Mouse (Mus musculus) layer of hippocampus, postnatal 25 days (tissue): Measurements from ENCODE around the gene Gm42957. TPM values are rescaled to one million over a fixed set of nuclear protein-coding genes. Genes with fewer than 3 reads are reported as not detected.
A peak's percentile ranks its signal among the peaks of the same experiment; 100 is the strongest.
"Not testable (repeated sequence)": the region's sequence is repeated elsewhere in the genome, so short reads cannot be mapped to it uniquely, and the experiment has no call there.

Experiments used
- DNase-seq, 2 experiments: peaks; one replicate each; pipeline ENCODE4 v3.0.0; 2022; ENCODE audit warnings: mixed read lengths in 2 of 2, low spot score in 1 of 2; ENCODE audit errors: extremely low spot score in 1 of 2
- total RNA-seq, 2 experiments: library from RNA; stranded (reverse); gene quantifications; 2 replicates each; pipeline ENCODE4 v1.2.3; 2021

Gene Gm42957
- total RNA-seq, 2 experiments from 2014 or later: 0.31 to 0.37 TPM

DNA sequence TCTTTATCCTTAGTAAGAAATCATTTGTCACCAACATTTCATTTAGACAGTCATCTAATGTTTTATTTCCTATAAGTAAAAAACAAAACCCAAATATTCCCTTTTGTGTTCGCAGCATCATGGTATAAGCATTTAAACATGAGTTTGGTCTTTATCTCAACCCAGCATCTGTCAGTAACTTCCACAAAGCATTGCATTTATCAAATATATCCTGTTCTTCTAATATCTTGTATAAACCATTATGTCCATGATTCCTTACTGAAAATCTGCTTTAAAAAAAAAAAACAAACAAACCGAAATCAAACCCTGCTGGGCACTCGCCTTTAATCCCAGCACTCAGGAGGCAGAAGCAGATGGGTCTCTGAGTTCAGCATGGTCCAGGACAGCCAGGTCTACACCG lies 28.7 kb upstream of the Gm42957 start:
- no peak for DNase-seq

DNA sequence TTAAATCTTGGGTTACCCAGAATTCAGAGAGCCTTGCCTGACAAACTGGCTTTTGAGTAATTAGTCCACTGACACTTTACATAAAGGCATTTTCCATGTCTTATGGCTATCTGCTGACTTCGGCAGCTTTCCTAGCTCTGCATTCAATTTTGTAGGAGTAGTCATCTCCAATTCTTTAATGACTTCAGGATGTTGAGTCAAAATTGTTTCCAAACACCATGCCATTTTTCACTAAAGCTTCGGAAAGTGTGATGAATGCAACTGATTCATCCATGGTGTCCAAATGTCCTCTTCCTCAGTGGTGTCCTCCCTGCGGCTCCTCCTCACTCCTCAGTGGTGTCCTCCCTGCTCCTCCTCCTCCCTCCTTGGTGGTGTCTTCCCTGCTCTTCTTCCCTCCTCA lies 17.3 kb upstream of the Gm42957 start:
- no peak for DNase-seq

DNA sequence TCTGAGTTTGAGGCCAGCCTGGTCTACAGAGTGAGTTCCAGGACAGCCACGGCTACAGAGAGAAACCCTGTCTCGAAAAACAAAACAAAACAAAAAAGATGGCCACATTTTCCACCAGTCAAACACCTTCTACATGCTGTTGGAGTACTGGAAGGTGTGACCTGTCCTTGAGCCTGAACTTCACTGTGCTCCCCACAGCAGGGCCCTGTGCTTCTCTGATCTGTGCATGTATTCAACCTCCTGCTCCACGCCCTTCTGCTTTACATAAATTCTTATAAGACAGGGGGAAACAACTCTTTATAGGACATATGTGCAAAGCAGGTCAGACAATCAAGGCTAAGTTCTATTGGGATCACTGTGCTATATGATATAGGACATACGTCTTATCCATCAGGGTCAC lies 12.1 kb upstream of the Gm42957 start:
- DNase-seq: no peak

DNA sequence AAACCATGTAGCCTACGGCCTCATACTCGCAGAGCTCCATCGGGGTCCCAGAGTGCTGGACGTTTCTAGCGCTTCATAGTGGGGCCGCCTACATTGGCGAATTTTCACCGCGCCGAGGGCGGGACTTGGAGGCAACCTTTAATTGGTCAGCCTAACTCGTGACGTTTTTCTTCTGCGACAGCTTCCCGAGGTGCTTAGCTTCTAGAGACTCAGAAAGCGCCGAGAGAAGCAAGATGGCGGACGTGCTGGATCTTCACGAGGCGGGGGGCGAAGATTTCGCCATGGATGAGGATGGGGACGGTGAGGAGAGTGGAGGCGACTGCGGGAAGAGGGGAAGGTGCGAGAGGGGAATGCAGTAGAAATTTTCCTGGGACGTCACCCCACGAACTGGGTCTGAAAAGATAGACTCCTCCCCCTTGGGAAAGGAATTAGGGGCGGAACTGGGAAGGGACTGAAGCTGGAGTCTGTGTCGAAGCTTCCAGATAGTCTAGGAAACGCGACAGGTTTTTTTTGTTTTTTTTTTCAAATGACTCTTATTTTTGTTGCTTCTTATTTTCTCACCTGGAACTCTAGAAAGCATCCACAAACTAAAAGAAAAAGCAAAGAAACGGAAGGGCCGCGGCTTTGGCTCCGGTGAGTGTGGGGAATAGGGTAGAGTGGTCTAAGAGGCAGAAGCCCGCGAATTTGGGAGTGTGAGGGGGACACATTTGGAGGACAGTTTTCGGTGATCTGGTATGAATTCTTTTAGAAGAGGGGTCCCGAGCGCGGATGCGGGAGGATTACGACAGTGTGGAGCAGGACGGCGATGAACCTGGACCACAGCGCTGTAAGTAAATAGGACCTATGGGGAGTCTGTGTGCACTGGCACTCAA lies 5.3 kb upstream of the Gm42957 start, which contains the start of gene Rbm8a:
TSS of gene Rbm8a (plus strand) at position 205 of the 872 bp plus-strand sequence.
- peak; percentile 90 to 91 for DNase-seq

DNA sequence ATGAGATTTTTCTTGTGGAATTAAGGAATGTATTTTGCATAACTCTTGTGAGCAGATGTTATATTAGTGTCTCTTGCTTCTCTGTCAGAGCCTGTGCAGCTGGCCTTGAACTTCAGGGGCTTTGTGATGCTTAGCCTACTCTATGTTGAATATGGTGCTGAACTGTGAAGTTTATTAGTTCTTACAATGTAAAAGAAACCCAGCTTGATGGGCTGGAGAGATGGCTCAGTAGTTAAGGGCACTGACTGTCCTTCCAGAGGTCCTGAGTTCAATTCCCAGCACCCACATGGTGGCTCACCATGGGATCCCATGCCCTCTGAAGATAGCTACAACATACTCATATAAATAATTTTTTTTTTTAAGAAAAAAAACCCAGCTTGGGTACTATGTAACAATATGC lies 3.2 kb upstream of the Gm42957 start:
- DNase-seq: no peak

DNA sequence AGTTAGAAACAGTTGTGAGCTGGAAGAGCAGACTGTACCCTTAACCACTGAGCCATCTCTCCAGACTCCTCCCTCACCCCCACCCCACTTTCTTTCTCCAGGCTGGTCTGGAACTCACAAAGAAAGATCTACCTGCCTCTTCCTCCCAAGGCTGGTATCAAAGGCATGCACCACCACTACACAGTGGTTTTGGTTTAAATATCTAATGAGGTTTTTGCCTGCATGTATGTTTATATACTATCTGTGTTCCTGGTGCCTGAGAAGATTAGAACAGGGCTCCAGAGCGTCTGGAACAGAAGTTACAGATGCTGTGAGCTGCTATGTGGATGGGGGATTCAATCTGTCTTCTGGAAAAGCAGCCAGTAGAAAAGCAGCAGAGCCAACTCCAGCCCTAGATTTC lies 1.3 kb upstream of the Gm42957 start:
- DNase-seq: no peak

DNA sequence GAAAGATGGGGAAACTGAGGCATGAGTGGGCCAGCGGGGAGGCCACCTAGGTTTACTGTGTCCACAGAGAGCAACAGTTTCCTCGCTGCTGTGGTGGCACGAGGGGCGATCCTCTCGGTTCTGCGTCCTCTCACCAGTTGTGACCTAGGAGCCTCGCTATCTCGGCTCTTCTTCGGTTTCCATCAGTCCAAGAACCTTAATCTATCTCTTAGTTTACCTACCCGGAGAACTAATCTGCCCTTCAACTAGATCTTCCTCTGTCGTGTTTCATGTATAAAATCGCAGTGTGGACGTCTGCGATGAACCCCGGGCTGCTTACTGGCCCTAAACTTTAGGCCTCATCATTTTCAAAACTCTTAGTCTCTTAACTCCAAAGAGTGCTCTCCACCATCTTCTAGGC lies 632 bp downstream of the Gm42957 start:
- peak in 1 of 2 experiments; percentile 9 for DNase-seq

DNA sequence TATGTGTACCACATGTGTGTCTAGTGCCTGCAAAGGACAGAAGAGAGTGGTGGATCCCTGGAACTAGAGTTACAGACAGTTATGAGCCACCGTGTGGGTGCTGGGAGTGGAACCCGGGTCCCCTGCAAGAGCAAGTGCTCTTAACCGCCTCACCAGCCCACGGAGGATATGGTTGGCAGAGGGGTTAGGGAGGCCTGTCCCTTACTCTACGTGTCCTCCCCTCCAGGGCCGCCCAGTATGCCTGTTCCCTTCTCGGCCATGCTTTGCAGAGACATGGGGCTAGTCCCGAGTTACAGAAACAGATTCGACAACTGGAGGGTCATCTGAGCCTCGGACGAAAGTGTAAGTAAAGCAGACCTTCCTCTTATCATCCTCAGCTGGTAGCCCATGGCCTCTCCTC lies 1.2 kb downstream of the Gm42957 start:
- no peak for DNase-seq

DNA sequence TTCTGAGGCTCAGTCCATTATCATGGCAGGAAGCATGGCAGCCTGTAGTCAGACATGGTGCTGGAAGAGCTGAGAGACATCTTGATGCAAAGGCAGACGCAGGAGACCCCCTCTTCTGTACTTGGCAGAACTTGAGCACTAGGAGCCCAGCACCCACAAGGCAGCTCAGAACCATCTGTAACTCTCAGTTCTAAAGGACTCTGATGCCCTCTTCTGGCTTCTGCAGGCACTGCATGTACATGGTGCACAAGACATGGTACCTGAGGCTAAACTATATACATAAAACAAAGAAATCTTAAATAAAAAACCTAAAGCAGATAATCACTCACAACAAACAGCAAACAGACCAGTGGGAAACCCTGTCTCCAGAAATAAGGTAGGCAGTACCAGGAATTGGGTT lies 3.9 kb downstream of the Gm42957 start:
- peak in 1 of 2 experiments; percentile 64 for DNase-seq

DNA sequence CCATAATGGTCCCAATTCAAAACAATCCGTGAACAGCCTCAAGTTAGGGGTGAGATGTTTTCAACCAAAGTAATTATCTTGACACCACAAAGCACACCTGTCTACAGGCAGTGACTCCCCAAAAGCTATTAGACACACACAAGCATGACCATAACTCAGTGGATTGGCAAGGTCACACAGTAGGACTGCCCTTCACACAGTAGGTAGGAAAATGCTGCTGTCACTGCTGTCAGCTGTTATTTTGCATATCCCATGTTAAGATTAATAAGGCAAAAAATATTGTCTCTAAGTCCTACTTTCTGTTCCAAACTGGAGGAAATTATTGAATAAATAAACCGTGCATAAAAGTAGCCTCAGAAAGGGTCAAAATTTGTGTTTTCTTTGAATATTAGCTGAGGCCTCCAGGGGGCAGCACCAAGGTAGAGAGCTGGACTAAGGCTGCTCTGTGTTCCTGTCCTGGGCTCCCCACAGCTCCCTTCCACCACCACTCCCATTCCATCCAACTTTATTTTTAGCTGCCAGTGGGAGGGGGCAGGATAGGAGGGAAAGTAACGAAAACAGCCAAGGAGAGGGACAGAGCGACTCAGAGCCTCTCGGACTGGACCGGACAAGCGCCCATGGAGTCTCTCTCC lies 9.9 kb downstream of the Gm42957 start, which contains the start of gene Itga10:
TSS of gene Itga10 (plus strand) at position 567 of the 632 bp plus-strand sequence.
- DNase-seq: peak in 1 of 2 experiments; percentile 51

DNA sequence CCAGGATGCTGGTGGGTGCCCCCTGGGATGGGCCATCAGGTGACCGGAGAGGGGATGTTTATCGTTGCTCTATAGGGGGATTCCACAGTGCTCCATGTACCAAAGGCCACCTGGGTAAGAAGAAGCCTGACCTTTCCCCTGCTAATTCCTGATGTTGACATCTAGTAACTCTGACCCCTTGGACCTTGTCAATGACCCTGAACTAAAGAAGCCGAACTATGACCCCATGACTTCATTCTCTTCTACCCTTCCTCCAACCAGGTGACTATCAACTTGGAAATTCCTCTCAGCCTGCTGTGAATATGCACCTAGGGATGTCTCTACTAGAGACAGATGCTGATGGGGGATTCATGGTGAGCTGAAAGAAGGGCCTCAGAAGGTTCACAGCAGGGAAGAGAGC lies 12.1 kb downstream of the Gm42957 start:
- no peak for DNase-seq

DNA sequence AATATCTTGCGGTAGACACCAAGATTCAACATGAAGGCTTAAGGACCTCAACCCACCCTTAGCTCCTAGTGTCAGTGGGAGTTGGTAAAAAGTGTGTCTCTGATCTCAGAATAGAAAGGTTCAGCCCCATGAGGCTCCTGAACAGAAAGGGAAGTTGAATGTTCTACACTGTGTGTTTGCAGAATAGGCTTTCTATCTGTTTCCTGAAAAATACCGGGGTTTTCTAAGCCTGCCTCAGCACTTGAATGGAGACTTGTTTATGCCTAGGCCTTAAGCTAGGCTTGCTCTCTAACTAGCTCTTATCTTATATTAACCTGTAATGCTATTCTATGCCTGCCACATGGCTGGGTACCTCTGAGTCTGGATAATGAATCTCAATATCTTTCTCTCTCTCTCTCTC lies 25.6 kb downstream of the Gm42957 start:
- DNase-seq: no peak

DNA sequence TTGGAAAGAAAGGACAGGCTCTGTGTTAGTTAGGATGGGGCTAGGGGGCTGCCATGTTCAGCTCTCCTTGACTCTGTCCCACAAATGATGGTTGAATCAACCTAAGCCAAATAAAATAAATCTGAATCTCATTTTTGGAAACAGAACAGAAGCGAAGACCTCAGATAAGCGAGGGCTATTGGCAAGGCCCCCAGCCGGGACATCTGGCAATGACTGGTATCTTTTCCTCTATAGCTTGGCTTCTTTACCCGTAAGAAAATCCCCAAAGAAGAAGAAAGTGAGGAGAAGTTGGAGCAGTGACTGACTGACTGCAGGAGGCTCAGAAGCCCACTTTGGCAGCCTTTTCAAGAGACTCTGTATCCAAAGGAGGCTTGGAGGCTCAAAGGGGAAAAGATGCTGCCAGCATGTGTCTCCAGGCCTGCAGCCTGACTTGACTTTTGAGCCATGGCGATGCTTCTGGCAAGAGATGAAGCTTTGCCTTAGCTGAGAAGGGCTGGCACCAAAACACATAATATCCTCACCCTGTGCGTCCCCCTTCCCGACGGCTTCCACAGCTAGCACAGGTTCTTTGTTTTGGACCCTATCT lies 27.6 kb downstream of the Gm42957 start:
- DNase-seq: no peak

DNA sequence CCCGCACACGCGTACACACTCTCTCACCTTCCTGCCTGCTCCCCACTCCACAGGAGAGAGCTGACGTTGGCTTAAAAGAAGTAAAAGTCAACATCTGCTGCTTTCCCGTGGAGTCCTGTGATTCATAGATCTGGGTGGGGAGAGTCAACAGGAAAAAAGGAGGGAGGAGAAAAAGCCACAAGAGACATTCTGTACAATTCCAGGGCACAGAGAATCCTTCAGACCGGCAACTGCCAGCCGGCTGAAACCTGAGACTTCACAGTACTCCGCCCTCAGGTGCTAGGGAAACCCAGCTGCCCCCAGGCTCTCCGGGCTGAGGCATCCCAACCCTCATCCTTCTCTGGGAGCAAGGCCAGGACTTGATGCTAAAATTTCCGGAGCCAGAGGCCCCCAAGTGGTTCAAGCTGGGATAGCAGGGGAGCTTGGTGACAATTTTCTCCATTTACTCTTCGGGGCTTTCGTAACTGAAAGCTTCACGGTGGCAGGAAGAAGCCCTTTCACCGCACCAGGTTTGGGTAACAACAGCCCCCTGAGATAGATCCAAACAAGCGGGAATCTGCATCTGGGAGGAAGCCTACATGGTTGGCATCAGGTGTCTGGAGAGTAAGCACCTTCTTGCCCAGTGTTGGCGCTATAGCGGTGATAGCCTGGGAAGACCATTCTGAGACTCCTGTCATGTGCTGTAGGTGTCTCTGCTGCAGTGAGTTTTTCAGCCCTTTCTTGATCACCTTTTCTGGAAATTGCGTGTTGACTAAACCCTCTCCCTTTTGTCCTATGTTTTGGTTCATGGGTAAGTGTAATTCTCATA lies 28.4 kb downstream of the Gm42957 start:
- peak; percentile 84 to 95 for DNase-seq

DNA sequence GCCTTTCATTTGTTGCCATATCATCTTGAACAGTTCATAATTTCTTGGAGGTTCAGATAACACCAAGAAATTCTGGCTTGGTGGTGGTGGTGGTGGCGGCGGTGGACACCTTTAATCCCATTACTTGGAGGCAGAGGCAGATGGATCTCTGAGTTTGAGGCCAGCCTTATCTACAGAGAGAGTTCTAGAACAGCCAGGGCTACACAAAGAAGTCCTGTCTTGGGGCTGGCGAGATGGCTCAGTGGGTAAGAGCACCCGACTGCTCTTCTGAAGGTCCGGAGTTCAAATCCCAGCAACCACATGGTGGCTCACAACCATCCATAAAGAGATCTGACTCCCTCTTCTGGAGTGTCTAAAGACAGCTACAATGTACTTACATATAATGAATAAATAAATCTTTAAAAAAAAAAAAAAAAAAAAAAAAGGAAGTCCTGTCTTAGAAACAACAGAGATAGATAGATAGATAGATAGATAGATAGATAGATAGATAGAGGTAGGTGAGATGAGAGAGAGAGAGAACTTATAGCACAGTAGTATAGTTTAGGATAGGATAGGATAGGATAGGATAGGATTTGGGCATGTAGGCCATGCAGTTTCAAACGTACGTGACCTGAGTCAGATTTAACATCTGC lies 30.6 kb downstream of the Gm42957 start:
- DNase-seq: not testable (repeated sequence)

DNA sequence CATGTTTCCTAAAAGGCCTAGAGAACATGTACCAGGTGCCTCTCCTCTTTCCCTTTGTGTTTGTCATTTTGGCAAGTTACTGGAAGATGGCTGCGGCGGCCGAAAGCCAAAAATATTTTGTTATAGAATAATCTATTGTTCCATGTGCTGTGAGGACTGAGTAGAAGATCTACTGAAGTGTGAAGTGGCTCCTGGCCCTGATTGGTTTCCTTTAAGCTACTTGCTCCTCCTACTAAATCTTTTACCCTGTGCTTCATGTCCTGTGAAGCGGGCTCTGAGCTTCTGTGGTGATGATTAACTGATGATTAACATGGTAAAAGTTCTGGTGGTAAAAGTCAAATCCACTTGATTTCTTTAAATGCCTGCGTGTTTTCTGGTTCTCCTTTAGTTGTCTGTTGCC lies 31.6 kb downstream of the Gm42957 start:
- DNase-seq: no peak

DNA sequence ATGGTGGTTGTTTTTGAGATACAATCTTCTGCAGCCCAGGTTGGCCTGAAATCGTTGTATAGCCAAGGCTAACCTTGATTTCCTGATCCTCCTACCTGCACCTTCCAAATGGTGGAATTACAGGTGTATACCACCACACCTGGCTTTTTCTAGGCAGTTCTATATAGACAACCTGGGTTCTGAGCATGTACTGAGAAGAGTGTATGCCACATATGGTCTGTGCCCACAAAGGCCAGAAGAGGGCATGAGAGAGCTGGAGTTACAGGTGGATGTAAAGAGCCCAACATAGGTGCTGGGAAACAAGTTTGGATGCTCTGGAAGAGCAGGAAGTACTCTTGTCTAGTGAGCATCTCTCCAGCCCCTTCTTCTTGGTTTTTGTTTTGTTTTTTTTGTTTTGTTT lies 32.0 kb downstream of the Gm42957 start:
- DNase-seq: no peak

DNA sequence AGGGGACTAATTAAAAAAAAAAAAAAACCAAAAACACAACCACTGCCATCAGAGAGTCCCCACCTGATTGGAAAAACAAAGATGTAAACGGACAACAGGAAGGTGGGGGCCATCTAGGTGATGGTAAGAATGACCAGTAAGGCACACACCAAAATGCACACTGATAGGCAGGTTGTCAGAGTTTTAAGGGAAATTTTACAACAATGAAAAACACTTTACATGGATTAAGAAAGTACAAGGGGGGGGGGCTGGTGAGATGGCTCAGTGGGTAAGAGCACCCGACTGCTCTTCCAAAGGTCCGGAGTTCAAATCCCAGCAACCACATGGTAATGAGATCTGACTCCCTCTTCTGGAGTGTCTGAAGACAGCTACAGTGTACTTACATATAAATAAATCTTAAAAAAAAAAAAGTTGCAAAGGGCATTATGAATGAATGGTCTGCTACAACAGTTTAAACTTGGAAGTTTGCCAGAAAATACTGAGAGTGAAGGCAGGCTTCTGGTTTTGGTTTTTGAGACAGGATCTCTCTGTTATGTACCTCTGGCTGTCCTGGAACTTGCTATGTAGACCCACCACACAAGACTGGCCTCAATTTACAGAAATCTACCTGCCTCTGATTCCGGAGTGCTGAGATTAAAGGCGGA lies 33.3 kb downstream of the Gm42957 start:
- DNase-seq: no peak

DNA sequence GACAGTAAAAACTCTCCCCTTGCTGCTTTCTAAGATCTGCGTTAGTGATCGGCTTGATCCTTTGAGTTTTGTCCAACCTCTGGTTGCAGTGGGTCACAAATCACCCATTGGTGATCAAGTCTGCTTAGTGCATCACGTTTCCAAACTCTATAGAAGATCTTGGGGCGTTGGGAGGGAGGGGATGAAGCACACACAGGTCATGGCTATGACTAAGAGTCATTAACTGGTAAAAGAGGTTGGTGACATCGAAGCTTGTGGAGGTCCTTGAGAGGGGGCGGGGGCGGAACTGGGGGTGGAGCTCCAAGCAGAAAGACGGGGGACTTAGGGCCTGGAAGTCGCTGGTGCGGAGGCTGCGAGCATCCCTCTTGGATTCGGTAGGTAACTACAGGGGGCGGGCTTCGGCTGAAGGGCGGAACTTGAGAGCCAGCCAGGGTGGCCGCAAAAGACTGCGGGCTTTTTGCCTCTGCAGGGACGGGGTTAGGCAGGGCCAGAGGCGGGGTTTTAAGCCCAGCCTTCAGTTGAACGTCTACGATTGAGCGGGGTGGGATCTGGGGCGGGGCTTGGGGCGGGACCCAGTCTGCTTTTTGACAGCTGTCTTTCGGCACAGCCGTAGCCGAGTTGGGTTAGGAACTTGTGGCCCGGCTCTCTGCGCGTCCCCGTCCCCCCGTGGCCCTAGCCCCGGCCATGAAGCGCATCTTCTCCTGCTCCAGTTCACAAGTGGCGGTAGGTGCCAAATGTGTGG lies 34.6 kb downstream of the Gm42957 start, which contains the start of gene Ankrd35:
TSS of gene Ankrd35 (plus strand) at position 405 of the 742 bp plus-strand sequence.
- peak; percentile 40 to 47 for DNase-seq
